Mouse (Mus musculus) lung, adult 2 months (tissue): Measurements from ENCODE around the gene Tmpo.

ENCODE experiments used
- CTCF ChIP-seq: fragments of 200-500 bp; IDR thresholded peaks from 2 replicates; pipeline ENCODE4 v1.5.1; 2011; ENCODE audit warnings: mild to moderate bottlenecking, low read length, control low read depth; ENCODE audit not compliant: insufficient read depth
- POLR2A ChIP-seq: fragments of 200-500 bp; IDR thresholded peaks from 2 replicates; pipeline ENCODE4 v1.6.1; 2011; ENCODE audit warnings: low read depth, mild to moderate bottlenecking, control low read depth, low read length, borderline replicate concordance; ENCODE audit errors: extremely low read depth

DNA sequence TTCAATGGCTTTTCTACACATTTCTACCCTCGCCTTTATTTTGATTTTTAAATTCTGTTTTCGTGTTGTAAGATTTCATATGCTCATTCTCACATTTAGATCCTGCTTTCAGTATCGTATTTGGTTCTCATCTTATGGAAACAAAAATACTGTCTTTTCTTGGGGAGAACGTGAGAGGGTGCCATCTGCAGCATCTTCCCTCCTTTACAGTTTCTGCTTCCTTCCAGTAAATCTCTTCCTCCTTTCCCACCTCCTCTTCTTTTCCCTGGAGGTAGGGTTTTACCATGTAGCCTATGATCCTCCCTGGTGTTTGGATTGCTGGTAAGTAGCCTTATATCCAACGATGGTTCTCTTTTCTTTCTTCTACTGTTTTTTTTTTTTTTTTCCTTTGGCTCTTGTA lies 14.6 kb upstream of the Tmpo start:
- no peak for TF ChIP-seq CTCF
- no peak for TF ChIP-seq POLR2A
